Mouse (Mus musculus) lung, adult 2 months (tissue): ENCODE data around the gene Thsd4.

ENCODE experiments used
- CTCF ChIP-seq: fragments of 200-500 bp; IDR thresholded peaks from 2 replicates; pipeline ENCODE4 v1.5.1; 2011; ENCODE audit warnings: mild to moderate bottlenecking, low read length, control low read depth; ENCODE audit not compliant: insufficient read depth
- POLR2A ChIP-seq: fragments of 200-500 bp; IDR thresholded peaks from 2 replicates; pipeline ENCODE4 v1.6.1; 2011; ENCODE audit warnings: low read depth, mild to moderate bottlenecking, control low read depth, low read length, borderline replicate concordance; ENCODE audit errors: extremely low read depth

GRCm38 (mm10) chr9:59959276-59959675 is 562.6 kb downstream of the Thsd4 start:
- TF ChIP-seq CTCF (peak; percentile 82), POLR2A (no peak)
